Mouse (Mus musculus) stomach, postnatal 0 days (tissue): ENCODE data around the gene Tssk6.

Source experiments
- CTCF ChIP-seq: IDR thresholded peaks from 2 replicates; pipeline ENCODE4 v1.5.1; 2016; ENCODE audit warnings: antibody characterized with exemption, low read depth, mild to moderate bottlenecking, moderate library complexity
- EP300 ChIP-seq: optimal IDR thresholded peaks from 2 replicates; pipeline ENCODE3; 2016; ENCODE audit warnings: antibody characterized with exemption

DNA sequence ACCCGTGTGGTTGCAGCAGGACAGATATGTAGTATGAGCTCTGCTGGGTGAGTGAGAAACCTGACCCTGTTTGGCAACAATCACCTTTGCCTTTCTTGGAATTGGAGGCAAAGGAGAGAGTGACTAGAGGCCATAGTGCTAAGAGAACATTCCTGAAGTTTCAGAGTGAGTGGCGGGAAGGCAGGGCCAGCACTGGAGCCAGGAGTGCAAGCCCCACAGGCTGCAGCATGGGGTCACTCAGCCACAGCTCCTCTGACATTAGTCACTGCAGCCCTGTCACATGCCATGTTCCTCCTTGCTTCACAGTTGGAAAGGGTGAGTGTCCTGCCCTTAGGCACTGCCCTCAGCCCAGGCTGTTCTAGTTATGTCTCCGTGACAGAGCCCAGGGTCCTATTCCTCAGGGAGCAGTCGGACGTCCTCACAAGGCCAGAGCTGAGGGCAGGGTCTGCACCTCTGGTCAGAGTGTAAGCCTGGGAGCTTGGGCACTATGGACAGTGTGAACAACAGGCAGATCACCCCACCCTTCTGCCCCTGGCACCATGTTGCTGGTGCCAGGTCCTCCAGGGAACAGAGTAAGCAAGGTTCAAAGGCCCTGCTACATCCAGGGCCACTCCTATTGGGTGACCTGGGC lies 34.2 kb upstream of the Tssk6 start:
- TF ChIP-seq CTCF (no peak), EP300 (no peak)
